Mouse (Mus musculus) ES-E14 (cell line): ENCODE results near the gene Hacd4. TPM values are rescaled to one million over a fixed set of nuclear protein-coding genes. Genes with fewer than 3 reads are reported as not detected.

Experiments used
- DNase-seq: peaks from one replicate; pipeline ENCODE4 v3.0.0-alpha.2; 2013; ENCODE audit warnings: low read depth, low spot score
- H3K27ac ChIP-seq: 2 replicates; pipeline ENCODE4 v1.5.1; 2012; ENCODE audit warnings: low read depth, mild to moderate bottlenecking, low read length, moderate library complexity, mixed read lengths; ENCODE audit not compliant: poor library complexity, insufficient read depth, severe bottlenecking
- H3K36me3 ChIP-seq: 2 replicates; pipeline ENCODE4 v1.6.1; 2012; ENCODE audit warnings: mild to moderate bottlenecking, low read length, moderate library complexity, mixed read lengths; ENCODE audit not compliant: control insufficient read depth, poor library complexity, insufficient read depth, severe bottlenecking
- H3K4me1 ChIP-seq, 2 experiments: fragments of 150-350 bp in 1 of 2; sonication (generic) in 1 of 2; 2 replicates each; pipeline ENCODE4 v1.6.1; 2012; ENCODE audit warnings: low read length in 2 of 2, mild to moderate bottlenecking in 1 of 2, mixed read lengths in 1 of 2; ENCODE audit not compliant: control insufficient read depth in 2 of 2, insufficient read depth in 2 of 2, poor library complexity in 1 of 2
- H3K4me3 ChIP-seq, 2 experiments: fragments of 150-350 bp in 1 of 2; sonication (generic) in 1 of 2; 2 replicates each; pipeline ENCODE4 v1.5.1; 2012; ENCODE audit warnings: low read length in 2 of 2, low read depth in 1 of 2, mild to moderate bottlenecking in 1 of 2, mixed read lengths in 1 of 2; ENCODE audit not compliant: insufficient read depth in 1 of 2, poor library complexity in 1 of 2, severe bottlenecking in 1 of 2
- H3K9ac ChIP-seq: 2 replicates; pipeline ENCODE4 v1.6.1; 2012; ENCODE audit warnings: low read depth, mild to moderate bottlenecking, low read length, mixed read lengths; ENCODE audit not compliant: poor library complexity, insufficient read depth, severe bottlenecking
- H3K9me3 ChIP-seq: fragments of 150-350 bp; sonication (generic); 2 replicates; pipeline ENCODE4 v1.6.1; 2012; ENCODE audit warnings: low read depth, mild to moderate bottlenecking, low read length; ENCODE audit not compliant: control insufficient read depth, insufficient read depth
- CHD2 ChIP-seq: IDR thresholded peaks from 2 replicates; pipeline ENCODE4 v1.6.1; 2014; ENCODE audit warnings: mild to moderate bottlenecking, low read depth, low read length, inconsistent platforms
- ZC3H11A ChIP-seq: IDR thresholded peaks from 2 replicates; pipeline ENCODE4 v1.6.1; 2012; ENCODE audit warnings: low read depth, mild to moderate bottlenecking, inconsistent platforms, low read length, borderline replicate concordance
- in situ Hi-C, 2 experiments: fragments of 600-800 bp; cut with MboI; formaldehyde crosslinking; loops; one replicate each; pipeline ENCODE4 v1.15.1; 2025; ENCODE audit warnings: low sequenced_read_pairs in 2 of 2, inconsistent platforms in 1 of 2; ENCODE audit not compliant: unreplicated experiment in 2 of 2
- total RNA-seq: library from RNA; depleted of rRNA; stranded (reverse); fragments of 300-350 nt; gene quantifications from 2 replicates; pipeline ENCODE4 v1.2.3, GENCODE M21; 2012; rRNA removed

The Hacd4 gene
- total RNA-seq, 1 experiment = 5.7 TPM

DNA sequence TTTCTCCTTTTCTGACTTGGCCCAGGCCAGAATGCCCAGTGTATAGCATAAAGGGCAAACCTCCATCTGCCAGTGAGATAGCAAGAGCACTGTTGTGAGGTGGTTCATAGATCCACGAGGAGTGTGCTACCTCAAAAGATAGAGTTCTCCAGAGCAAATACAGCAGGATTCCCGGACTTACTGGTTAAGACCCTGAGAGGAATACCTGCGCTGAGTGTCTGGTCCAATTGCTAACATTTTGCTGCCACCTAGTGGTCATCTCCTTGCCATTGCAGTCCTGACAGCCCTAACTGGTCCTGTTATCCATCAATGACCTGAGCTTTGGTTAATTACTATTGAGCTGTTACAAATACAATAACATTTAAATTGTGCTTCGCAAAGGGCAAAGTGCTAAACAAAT lies 87.8 kb downstream of the Hacd4 start:
- Histone ChIP-seq H3K36me3 (no peaks in the 10 kb centered on the region), H3K4me1 (no peaks in the 10 kb centered on the region), H3K9ac (no peak overlapping the region), H3K9me3 (no peaks in the 10 kb centered on the region), H3K4me3 (no peak overlapping the region), H3K27ac (no peak overlapping the region)
- DNase-seq = peak; percentile 54
- in situ Hi-C loops = no loop called here
- peak; percentile 95; the same call in 1 of the 2 replicates for TF ChIP-seq ZC3H11A
- TF ChIP-seq CHD2 = no peak

Other genes with a start within 250 kb of the Hacd4 start
- gene Ifnb1, start 83.8 kb upstream of the Hacd4 start, total RNA-seq = not detected in 2 replicates
- gene Ifna15, start 119.3 kb upstream of the Hacd4 start, total RNA-seq = not detected in 2 replicates
- gene Ifna14, start 132.9 kb upstream of the Hacd4 start, total RNA-seq = not detected in 2 replicates
- gene Ifna9, start 153.5 kb upstream of the Hacd4 start, total RNA-seq = not detected in 2 replicates
- gene Ifna12, start 164.4 kb upstream of the Hacd4 start, total RNA-seq = not detected in 2 replicates
- not detected in 2 replicates for gene C87499, start 195.5 kb upstream of the Hacd4 start, total RNA-seq
- not detected in 2 replicates for gene Ifna13, start 205.5 kb upstream of the Hacd4 start, total RNA-seq
- gene Ifna16, start 238.0 kb upstream of the Hacd4 start, total RNA-seq = not detected in 2 replicates
- gene Ifna2, start 245.0 kb upstream of the Hacd4 start, total RNA-seq = not detected in 2 replicates